Mouse (Mus musculus): ENCODE measurements around the gene Pars2. TPM values are rescaled to one million over a fixed set of nuclear protein-coding genes. Genes with fewer than 3 reads are reported as not detected.

Gene Pars2
- polyA plus RNA-seq, 1 experiment from 2014 or later: 12.7 TPM

DNA sequence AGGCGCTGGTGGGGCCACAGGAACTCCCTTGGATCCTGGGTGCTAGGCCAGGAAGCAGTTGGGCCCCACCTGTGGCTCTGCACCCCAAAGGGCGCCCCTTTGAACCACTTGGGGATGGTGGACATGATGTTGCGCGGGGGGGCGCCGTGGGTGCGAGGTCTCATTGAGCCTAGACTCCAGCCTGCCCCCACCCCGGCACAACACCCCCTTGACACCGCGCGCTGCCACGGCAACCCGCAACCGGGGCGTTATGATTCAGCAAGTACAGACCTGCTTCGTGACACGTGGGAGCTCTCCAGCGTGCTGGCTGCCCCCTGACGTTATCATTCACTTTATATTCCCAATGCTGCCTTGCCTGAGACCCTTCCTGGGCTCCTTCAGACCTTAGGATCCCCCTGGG is 33.8 kb upstream of the Pars2 start, which contains the start of gene Lexm:
TSS of gene Lexm (minus strand) at position 186 of the 400 bp plus-strand sequence.
- Histone ChIP-seq H3K27ac (ENCODE audit: low read depth, low read length) (no peak within 1 kb of the TSS), H3K4me3 (ENCODE audit: low read depth, low read length) (no peak within 1 kb of the TSS), H3K27me3 (replicated peaks; ENCODE audit: control insufficient read depth, insufficient read depth, low read length) (peaks cover 7% of the 10 kb centered on the region), H3K36me3 (ENCODE audit: control insufficient read depth, insufficient read depth, low read length) (no peaks in the 10 kb centered on the region), H3K9ac (ENCODE audit: low read length) (peak within 1 kb of the TSS; percentile 13; the same call in 1 of the 2 replicates), H3K9me3 (replicated peaks; ENCODE audit: control insufficient read depth, low read length) (no peaks in the 10 kb centered on the region), H3K4me2 (ENCODE audit: low read length) (peak within 1 kb of the TSS; percentile 32), H3K4me1 (ENCODE audit: control insufficient read depth, insufficient read depth, low read length) (peaks cover 4% of the 10 kb centered on the region; the same call in 1 of the 2 replicates)
- 2% methylated on average over 18 of the region's 19 CpGs for WGBS
- ATAC-seq (no peak), DNase-seq (ENCODE audit: low spot score) (no peak)

DNA sequence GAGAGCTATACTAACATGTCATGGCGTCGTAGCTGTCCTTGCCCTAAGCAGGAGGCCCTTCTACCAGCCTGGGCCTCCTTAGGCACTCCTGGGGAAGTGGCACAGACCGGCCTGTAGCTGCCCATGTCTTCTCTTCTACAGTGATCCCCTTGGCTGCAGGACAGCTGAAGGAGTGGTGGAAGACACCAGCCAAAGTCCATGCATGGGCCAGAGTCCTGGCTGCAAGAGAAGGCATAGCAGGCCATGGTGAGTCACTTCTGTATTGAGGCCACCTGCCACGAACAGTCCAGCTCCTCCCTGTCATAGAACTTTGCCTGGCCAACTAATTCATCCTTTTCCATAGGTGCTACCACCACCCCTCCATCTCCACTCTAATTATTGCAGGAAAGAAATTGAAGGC is 32.0 kb upstream of the Pars2 start:
- H3K4me3 ChIP-seq (ENCODE audit: low read depth, low read length): no peak overlapping the region
- DNase-seq (ENCODE audit: low spot score): no peak
- peaks cover 25% of the 10 kb centered on the region for H3K27me3 ChIP-seq (replicated peaks; ENCODE audit: control insufficient read depth, insufficient read depth, low read length)
- no peaks in the 10 kb centered on the region for H3K36me3 ChIP-seq (ENCODE audit: control insufficient read depth, insufficient read depth, low read length)
- H3K27ac ChIP-seq (ENCODE audit: low read depth, low read length): no peak overlapping the region
- no peak for ATAC-seq
- no peak overlapping the region for H3K4me2 ChIP-seq (ENCODE audit: low read length)
- WGBS: 89% methylated on average over 4 of the region's 4 CpGs
- H3K4me1 ChIP-seq (ENCODE audit: control insufficient read depth, insufficient read depth, low read length): peaks cover 4% of the 10 kb centered on the region; the same call in 1 of the 2 replicates
- H3K9me3 ChIP-seq (replicated peaks; ENCODE audit: control insufficient read depth, low read length): no peaks in the 10 kb centered on the region
- no peak overlapping the region for H3K9ac ChIP-seq (ENCODE audit: low read length)

DNA sequence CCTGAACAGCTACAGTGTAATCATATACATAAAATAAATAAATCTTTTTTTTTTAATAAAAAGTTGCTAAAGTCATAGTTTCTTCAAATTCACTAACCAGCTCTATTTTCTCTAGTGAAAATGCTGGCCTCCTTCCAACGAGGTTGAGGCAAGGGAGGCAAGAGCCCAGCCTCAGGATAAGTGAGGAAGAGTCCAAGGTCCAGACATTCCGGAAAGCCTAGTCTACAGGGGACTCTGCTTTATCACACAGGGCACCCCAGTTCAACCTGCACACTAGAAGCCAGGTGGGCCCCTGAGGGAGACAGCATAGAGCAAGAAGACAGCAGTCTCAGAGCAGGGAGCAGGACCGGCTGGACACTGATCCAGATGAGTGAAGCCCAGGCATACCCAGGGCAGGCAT is 29.4 kb upstream of the Pars2 start:
- WGBS: 62% methylated on average over 3 of the region's 3 CpGs
- peaks cover 28% of the 10 kb centered on the region for H3K27me3 ChIP-seq (replicated peaks; ENCODE audit: control insufficient read depth, insufficient read depth, low read length)
- ATAC-seq: no peak

GRCm38 (mm10) chr4:106622030-106622493 is 28.8 kb upstream of the Pars2 start, which contains the start of gene Ttc22:
Gene Ttc22, plus strand, starts transcription at chr4:106622432.
- Histone ChIP-seq H3K27me3 (replicated peaks; ENCODE audit: control insufficient read depth, insufficient read depth, low read length) (peaks cover 28% of the 10 kb centered on the region), H3K4me1 (ENCODE audit: control insufficient read depth, insufficient read depth, low read length) (peaks cover 1% of the 10 kb centered on the region; the same call in 1 of the 2 replicates), H3K4me2 (ENCODE audit: low read length) (no peak within 1 kb of the TSS), H3K36me3 (ENCODE audit: control insufficient read depth, insufficient read depth, low read length) (no peaks in the 10 kb centered on the region), H3K4me3 (ENCODE audit: low read depth, low read length) (no peak within 1 kb of the TSS), H3K27ac (ENCODE audit: low read depth, low read length) (no peak within 1 kb of the TSS), H3K9me3 (replicated peaks; ENCODE audit: control insufficient read depth, low read length) (no peaks in the 10 kb centered on the region), H3K9ac (ENCODE audit: low read length) (no peak within 1 kb of the TSS)
- DNase-seq (ENCODE audit: low spot score) (no peak), ATAC-seq (no peak)
- WGBS: 27% methylated on average over 16 of the region's 16 CpGs

More for the DNA sequence above, 29.4 kb upstream of the Pars2 start:
- Histone ChIP-seq H3K4me3 (ENCODE audit: low read depth, low read length) (no peak overlapping the region), H3K9me3 (replicated peaks; ENCODE audit: control insufficient read depth, low read length) (no peaks in the 10 kb centered on the region), H3K4me1 (ENCODE audit: control insufficient read depth, insufficient read depth, low read length) (peaks cover 4% of the 10 kb centered on the region; the same call in 1 of the 2 replicates), H3K27ac (ENCODE audit: low read depth, low read length) (no peak overlapping the region), H3K36me3 (ENCODE audit: control insufficient read depth, insufficient read depth, low read length) (no peaks in the 10 kb centered on the region), H3K9ac (ENCODE audit: low read length) (no peak overlapping the region), H3K4me2 (ENCODE audit: low read length) (no peak overlapping the region)
- no peak for DNase-seq (ENCODE audit: low spot score)

GRCm38 (mm10) chr4:106622712-106623111 is 28.2 kb upstream of the Pars2 start:
- Histone ChIP-seq H3K27me3 (replicated peaks; ENCODE audit: control insufficient read depth, insufficient read depth, low read length) (peaks cover 28% of the 10 kb centered on the region), H3K4me1 (ENCODE audit: control insufficient read depth, insufficient read depth, low read length) (no peaks in the 10 kb centered on the region; the same call in 1 of the 2 replicates), H3K4me2 (ENCODE audit: low read length) (no peak overlapping the region), H3K27ac (ENCODE audit: low read depth, low read length) (no peak overlapping the region), H3K9me3 (replicated peaks; ENCODE audit: control insufficient read depth, low read length) (no peaks in the 10 kb centered on the region), H3K4me3 (ENCODE audit: low read depth, low read length) (no peak overlapping the region), H3K9ac (ENCODE audit: low read length) (no peak overlapping the region), H3K36me3 (ENCODE audit: control insufficient read depth, insufficient read depth, low read length) (no peaks in the 10 kb centered on the region)
- ATAC-seq (no peak), DNase-seq (ENCODE audit: low spot score) (no peak)
- WGBS: 38% methylated on average over 28 of the region's 28 CpGs

- DNase-seq (ENCODE audit: low spot score) (no peak), ATAC-seq (no peak)
- peaks cover 28% of the 10 kb centered on the region for H3K27me3 ChIP-seq (replicated peaks; ENCODE audit: control insufficient read depth, insufficient read depth, low read length)
- H3K9ac ChIP-seq (ENCODE audit: low read length): no peak overlapping the region
- no peaks in the 10 kb centered on the region for H3K36me3 ChIP-seq (ENCODE audit: control insufficient read depth, insufficient read depth, low read length)
- no peak overlapping the region for H3K4me3 ChIP-seq (ENCODE audit: low read depth, low read length)
- no peaks in the 10 kb centered on the region; the same call in 1 of the 2 replicates for H3K4me1 ChIP-seq (ENCODE audit: control insufficient read depth, insufficient read depth, low read length)
- no peak overlapping the region for H3K27ac ChIP-seq (ENCODE audit: low read depth, low read length)
- H3K4me2 ChIP-seq (ENCODE audit: low read length): no peak overlapping the region
- H3K9me3 ChIP-seq (replicated peaks; ENCODE audit: control insufficient read depth, low read length): no peaks in the 10 kb centered on the region
- WGBS: 91% methylated on average over 10 of the region's 10 CpGs
Observed at GRCm38 (mm10) chr4:106624271-106624670, 26.6 kb upstream of the Pars2 start.

DNA sequence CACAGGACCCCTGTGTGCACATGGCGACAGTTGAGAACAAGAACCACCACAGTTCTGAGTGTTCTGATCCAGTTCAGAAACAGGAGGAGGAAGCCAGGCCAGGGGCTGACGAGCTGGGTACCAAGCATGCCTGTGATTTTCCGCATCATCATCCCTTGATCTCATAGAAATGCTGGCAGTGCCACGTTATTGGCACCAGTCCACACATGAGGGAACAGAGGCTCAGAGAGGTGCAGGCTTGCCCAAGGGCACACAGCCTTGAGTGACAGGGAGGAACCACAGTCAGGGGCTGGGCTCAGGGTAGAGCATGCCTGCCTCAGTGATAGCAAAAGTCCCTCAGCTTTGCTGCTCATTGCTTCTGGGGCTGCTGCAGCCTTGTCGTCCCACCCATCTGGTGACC is 23.1 kb upstream of the Pars2 start:
- WGBS: 68% methylated on average over 5 of the region's 5 CpGs
- H3K9ac ChIP-seq (ENCODE audit: low read length): no peak overlapping the region

DNA sequence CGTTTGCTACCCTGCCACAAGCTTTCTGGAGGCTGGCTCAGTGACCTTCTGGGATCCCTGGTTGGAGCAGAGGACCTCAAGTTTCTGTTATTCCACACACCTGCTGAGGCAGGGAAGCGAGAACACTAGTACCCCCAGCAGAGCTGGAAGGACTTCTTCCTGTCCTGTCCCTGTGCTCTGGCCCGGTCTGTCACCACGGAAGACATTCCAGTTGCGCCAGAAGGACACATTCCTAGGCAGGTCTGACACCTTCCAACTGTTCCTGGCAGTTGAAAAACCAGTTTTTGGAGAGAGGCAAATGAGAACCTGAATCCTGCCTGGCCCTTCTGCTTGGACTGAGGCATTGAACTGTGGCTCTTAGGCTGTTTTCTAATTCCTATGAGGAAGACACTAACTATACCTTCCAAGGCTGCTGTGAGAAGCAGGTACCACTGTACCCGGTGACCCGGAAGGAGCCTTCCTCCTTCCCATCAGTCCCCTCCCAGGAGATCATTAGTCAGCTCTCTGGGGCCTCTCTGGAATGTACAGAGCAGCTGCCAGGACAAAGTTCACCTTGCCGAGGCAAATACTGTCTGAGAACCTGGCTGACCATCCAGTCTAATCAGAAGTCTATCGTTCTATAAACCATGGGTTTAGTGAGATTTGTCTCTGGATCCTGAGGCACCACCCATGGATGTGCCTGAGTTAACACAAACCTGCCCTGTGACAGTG is 22.1 kb upstream of the Pars2 start:
- Histone ChIP-seq H3K9me3 (replicated peaks; ENCODE audit: control insufficient read depth, low read length) (no peaks in the 10 kb centered on the region), H3K27me3 (replicated peaks; ENCODE audit: control insufficient read depth, insufficient read depth, low read length) (peaks cover 3% of the 10 kb centered on the region; the same call in 1 of the 2 replicates), H3K4me2 (ENCODE audit: low read length) (no peak overlapping the region), H3K4me1 (ENCODE audit: control insufficient read depth, insufficient read depth, low read length) (peaks cover 11% of the 10 kb centered on the region), H3K36me3 (ENCODE audit: control insufficient read depth, insufficient read depth, low read length) (no peaks in the 10 kb centered on the region), H3K9ac (ENCODE audit: low read length) (no peak overlapping the region), H3K27ac (ENCODE audit: low read depth, low read length) (no peak overlapping the region), H3K4me3 (ENCODE audit: low read depth, low read length) (no peak overlapping the region)
- 59% methylated on average over 9 of the region's 9 CpGs for WGBS
- no peak for ATAC-seq
- no peak for DNase-seq (ENCODE audit: low spot score)

More for the DNA sequence above, 23.1 kb upstream of the Pars2 start:
- Histone ChIP-seq H3K27me3 (replicated peaks; ENCODE audit: control insufficient read depth, insufficient read depth, low read length) (peaks cover 13% of the 10 kb centered on the region), H3K36me3 (ENCODE audit: control insufficient read depth, insufficient read depth, low read length) (no peaks in the 10 kb centered on the region), H3K4me3 (ENCODE audit: low read depth, low read length) (no peak overlapping the region), H3K4me1 (ENCODE audit: control insufficient read depth, insufficient read depth, low read length) (peaks cover 10% of the 10 kb centered on the region), H3K9me3 (replicated peaks; ENCODE audit: control insufficient read depth, low read length) (no peaks in the 10 kb centered on the region), H3K4me2 (ENCODE audit: low read length) (no peak overlapping the region), H3K27ac (ENCODE audit: low read depth, low read length) (no peak overlapping the region)
- no peak for DNase-seq (ENCODE audit: low spot score)
- ATAC-seq: no peak

DNA sequence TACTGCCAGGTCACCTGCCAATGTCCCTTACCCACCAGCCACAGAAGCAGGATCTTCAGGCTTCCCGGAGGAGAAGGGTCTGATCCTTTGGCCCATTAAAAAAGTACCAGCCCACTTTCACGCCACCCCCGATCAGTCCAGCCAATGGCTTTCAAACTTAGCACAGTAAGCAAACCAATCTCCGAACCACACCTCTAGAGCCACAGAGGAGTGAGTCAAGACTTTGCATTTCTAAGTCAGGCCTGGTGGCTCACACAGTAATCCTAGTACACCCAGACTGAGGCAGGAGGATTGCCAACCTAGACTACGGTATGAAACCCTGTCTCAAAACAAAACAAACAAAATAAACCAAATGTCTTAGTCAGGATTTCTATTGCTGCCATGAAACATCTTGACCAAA is 21.5 kb upstream of the Pars2 start:
- ATAC-seq (no peak), DNase-seq (ENCODE audit: low spot score) (no peak)
- 74% methylated on average over 5 of the region's 5 CpGs for WGBS

More for the DNA sequence above, 21.5 kb upstream of the Pars2 start:
- Histone ChIP-seq H3K9me3 (replicated peaks; ENCODE audit: control insufficient read depth, low read length) (no peaks in the 10 kb centered on the region), H3K4me3 (ENCODE audit: low read depth, low read length) (no peak overlapping the region), H3K4me1 (ENCODE audit: control insufficient read depth, insufficient read depth, low read length) (peaks cover 13% of the 10 kb centered on the region), H3K27ac (ENCODE audit: low read depth, low read length) (no peak overlapping the region), H3K27me3 (replicated peaks; ENCODE audit: control insufficient read depth, insufficient read depth, low read length) (no peaks in the 10 kb centered on the region; the same call in 1 of the 2 replicates), H3K4me2 (ENCODE audit: low read length) (no peak overlapping the region), H3K36me3 (ENCODE audit: control insufficient read depth, insufficient read depth, low read length) (no peaks in the 10 kb centered on the region), H3K9ac (ENCODE audit: low read length) (no peak overlapping the region)

Data from forebrain, embryonic 14.5 days (tissue).